ENCODE assay signal across 12 mouse cellular contexts in the genomic region with DNA sequence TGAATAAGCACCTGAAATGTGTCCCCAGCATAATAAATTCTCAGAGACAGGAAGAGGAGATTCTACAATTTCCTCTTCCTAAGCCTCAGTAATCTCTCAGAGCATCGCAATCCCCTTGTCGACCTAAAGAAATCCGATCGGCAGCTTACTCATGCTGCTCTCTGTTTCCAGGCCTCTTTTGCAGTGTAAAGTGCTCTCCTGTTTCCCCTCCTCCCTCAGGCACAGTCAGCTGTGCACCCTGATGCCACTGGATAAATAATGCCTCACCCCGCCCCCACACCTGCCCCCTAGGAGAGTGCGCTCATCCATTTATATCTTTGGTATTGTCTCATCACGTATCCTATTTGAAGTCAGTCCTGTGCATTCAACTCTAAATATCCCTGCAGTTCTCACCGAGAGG. TPM values are rescaled to one million over a fixed set of nuclear protein-coding genes. Genes with fewer than 3 reads are reported as not detected.
DNase-seq lines count a peak whose midpoint lies in the region; ATAC-seq lines count a peak whose summit lies in the region.
"Had no signal": no experiment of that assay in that cellular context is flagged by ENCODE, and none has a peak within 500 bp of the region (broad histone marks: within the 10 kb centered on the region; RNA-seq: fewer than 3 reads in every experiment).

No protein-coding gene starts in this region.

- 17% methylated on average over 8 of the region's 8 CpGs for WGBS in hindbrain, embryonic 11.5 days
- WGBS in midbrain, embryonic 15.5 days: 10% methylated on average over 8 of the region's 8 CpGs

- intact Hi-C loops in heart, postnatal 25 days (cut with DNase I): no loop called here

- no peaks in the 10 kb centered on the region for H3K27me3 ChIP-seq in hindbrain, embryonic 11.5 days (ENCODE audit: control insufficient read depth, insufficient read depth, low read length)
- no peaks in the 10 kb centered on the region for H3K27me3 ChIP-seq in midbrain, embryonic 15.5 days (replicated peaks)
- H3K27me3 ChIP-seq: lung, embryonic 15.5 days had no signal

- H3K36me3 ChIP-seq in hindbrain, embryonic 11.5 days (ENCODE audit: control insufficient read depth, insufficient read depth, low read length): no peaks in the 10 kb centered on the region
- no peaks in the 10 kb centered on the region for H3K36me3 ChIP-seq in midbrain, embryonic 15.5 days (replicated peaks)
- H3K36me3 ChIP-seq: lung, embryonic 15.5 days had no signal

- H3K4me3 ChIP-seq in hindbrain, embryonic 11.5 days (ENCODE audit: low read depth, low read length): no peak overlapping the region
- no peak overlapping the region for H3K4me3 ChIP-seq in midbrain, embryonic 15.5 days
- H3K4me3 ChIP-seq: lung, embryonic 15.5 days had no signal

- no peak overlapping the region for H3K4me2 ChIP-seq in hindbrain, embryonic 11.5 days (replicated peaks; ENCODE audit: low read depth, low read length)
- peak overlapping the region; percentile 23 for H3K4me2 ChIP-seq in midbrain, embryonic 15.5 days
- H3K4me2 ChIP-seq: lung, embryonic 15.5 days had no signal

- H3K4me1 ChIP-seq in hindbrain, embryonic 11.5 days (replicated peaks; ENCODE audit: control insufficient read depth, insufficient read depth, low read length): no peaks in the 10 kb centered on the region
- peaks cover 7% of the 10 kb centered on the region for H3K4me1 ChIP-seq in midbrain, embryonic 15.5 days
- H3K4me1 ChIP-seq: lung, embryonic 15.5 days had no signal

- no peak overlapping the region for H3K27ac ChIP-seq in hindbrain, embryonic 11.5 days (ENCODE audit: low read depth, low read length)
- H3K27ac ChIP-seq in midbrain, embryonic 15.5 days: no peak overlapping the region
- H3K27ac ChIP-seq: lung, embryonic 15.5 days had no signal

- no peak overlapping the region for H3K9ac ChIP-seq in hindbrain, embryonic 11.5 days (ENCODE audit: low read depth, low read length)
- no peak overlapping the region for H3K9ac ChIP-seq in midbrain, embryonic 15.5 days
- H3K9ac ChIP-seq: lung, embryonic 15.5 days had no signal

- DNase-seq in NIH3T3 (ENCODE audit: low read depth): peak; percentile 43
- DNase-seq in embryo, embryonic 10 days (ENCODE audit: low spot score): peak; percentile 48
- peak; percentile 42 for DNase-seq in hindbrain, embryonic 11.5 days (ENCODE audit: low spot score)
- DNase-seq in adrenal gland, postnatal 14 days: no peak
- DNase-seq in heart, adult 9 months (ENCODE audit: low spot score in 2 of 2): no peak
- no peak for DNase-seq in heart, postnatal 25 days (ENCODE audit: low spot score)
- DNase-seq: adrenal gland, adult 8-10 months; cerebellum, postnatal 14 days; gastrocnemius, postnatal 25 days had no signal

- peak; percentile 94 for ATAC-seq in hindbrain, embryonic 11.5 days (ENCODE audit: low FRiP score)
- peak; percentile 88 for ATAC-seq in midbrain, embryonic 15.5 days (replicated peaks)
- no peak for ATAC-seq in inflammation-experienced regulatory T-cells, adult 6 months

- no peaks in the 10 kb centered on the region for H3K9me3 ChIP-seq in hindbrain, embryonic 11.5 days (ENCODE audit: control insufficient read depth, low read length)
- no peaks in the 10 kb centered on the region for H3K9me3 ChIP-seq in midbrain, embryonic 15.5 days
- H3K9me3 ChIP-seq: lung, embryonic 15.5 days had no signal

RNA-seq across cellular contexts. Expression of gene Lin7c, which starts 41.9 kb away (rescaled TPM):
- polyA plus RNA-seq in hindbrain, embryonic 11.5 days (2014; fragmentation: Nextera tagmentation; extraction: Ambion mirVana): 140 and 161 TPM in 2 replicates
- polyA plus RNA-seq in midbrain, embryonic 15.5 days (2015; fragmentation: Nextera tagmentation; extraction: Ambion mirVana): 193 and 210 TPM in 2 replicates
- total RNA-seq in adrenal gland, postnatal 14 days (2021): 72.4 and 77.2 TPM in 2 replicates
- 10 to 100 TPM; 41.6 to 43.3 TPM for total RNA-seq in heart, postnatal 25 days (2021)
- polyA plus RNA-seq in inflammation-experienced regulatory T-cells, adult 6 months (2017; shearing (Covaris generic)): 10 to 100 TPM; 63.9 to 72.9 (median 64.9) TPM

Comparison
In these comparisons a context has a peak if more than half of its experiments do, and no peak if none do; other contexts are left out.
1. DNase-seq: peak in NIH3T3 (single experiment), embryo, embryonic 10 days (single experiment) and hindbrain, embryonic 11.5 days (single experiment); none in adrenal gland, postnatal 14 days (single experiment), heart, adult 9 months (0 of 2) and heart, postnatal 25 days (single experiment).